9 mouse cellular contexts compared by ENCODE assay signal in genomic region chr13:59555613-59556192, GRCm38 (mm10). TPM values are rescaled to one million over a fixed set of nuclear protein-coding genes. Genes with fewer than 3 reads are reported as not detected.
DNase-seq lines count a peak whose midpoint lies in the region; ATAC-seq and TF ChIP-seq lines count a peak whose summit lies in the region.
"Had no signal": no experiment of that assay in that cellular context is flagged by ENCODE, and none has a peak within 500 bp of the region (broad histone marks: within the 10 kb centered on the region; RNA-seq: fewer than 3 reads in every experiment).

No protein-coding gene starts in this region.

- TF ChIP-seq POLR2A in limb, embryonic 14.5 days (IDR thresholded peaks at IDR 0.05; ENCODE audit: borderline replicate concordance, extremely low read depth, insufficient read depth, insufficient read length), result no peak

- peak overlapping the region; percentile 90 for H3K4me2 ChIP-seq in lung, embryonic 14.5 days
- no peak overlapping the region for H3K4me2 ChIP-seq in limb, embryonic 14.5 days (replicated peaks; ENCODE audit: low read depth, low read length, severe bottlenecking)
- H3K4me2 ChIP-seq in stomach, embryonic 14.5 days (replicated peaks; ENCODE audit: low read depth, low read length), result peak overlapping the region; percentile 85

- peak; percentile 39 for DNase-seq in cerebellum, adult 9-11 months
- no peak for DNase-seq in cerebellum, adult 11-12 months
- DNase-seq in lung, embryonic 14.5 days, result no peak
- DNase-seq in lung, postnatal 14 days, result no peak
- no peak for DNase-seq in limb, embryonic 14.5 days (ENCODE audit: low spot score)
- DNase-seq in MN1 (ENCODE audit: low spot score), result no peak
- DNase-seq in left cerebral cortex, postnatal 14 days (ENCODE audit: low spot score in 2 of 2), result no peak
- DNase-seq: adrenal gland, adult 2 months had no signal

- intact Hi-C loops in left cerebral cortex, postnatal 14 days (cut with DNase I), result no loop called here

- H3K27ac ChIP-seq in lung, embryonic 14.5 days (ENCODE audit: low read depth), result no peak overlapping the region
- H3K27ac ChIP-seq in limb, embryonic 14.5 days (replicated peaks; ENCODE audit: low read depth, low read length), result no peak overlapping the region
- H3K27ac ChIP-seq in stomach, embryonic 14.5 days (ENCODE audit: low read length), result no peak overlapping the region

- no peak for TF ChIP-seq CTCF in lung, embryonic 14.5 days (IDR thresholded peaks at IDR 0.05; ENCODE audit: low read depth)

- peaks cover 7% of the 10 kb centered on the region; the same call in 1 of the 2 replicates for H3K4me1 ChIP-seq in lung, embryonic 14.5 days (ENCODE audit: insufficient read depth)
- H3K4me1 ChIP-seq in limb, embryonic 14.5 days (ENCODE audit: control insufficient read depth, insufficient read depth, low read length), result peaks cover 6% of the 10 kb centered on the region
- 0 out of 2 replicates have a peak, but pooled peaks cover 15% of the 10 kb centered on the region for H3K4me1 ChIP-seq in stomach, embryonic 14.5 days (ENCODE audit: control insufficient read depth, insufficient read depth, low read length)

- peak overlapping the region; percentile 82 for H3K4me3 ChIP-seq in lung, embryonic 14.5 days (ENCODE audit: low read depth, low read length)
- 0 out of 2 replicates have a peak overlapping the region, but pooled peaks have one; percentile 74 for H3K4me3 ChIP-seq in limb, embryonic 14.5 days (replicated peaks; ENCODE audit: low read length)
- peak overlapping the region; percentile 81; the same call in 1 of the 2 replicates for H3K4me3 ChIP-seq in stomach, embryonic 14.5 days (ENCODE audit: low read depth, low read length)

- no peaks in the 10 kb centered on the region for H3K36me3 ChIP-seq in lung, embryonic 14.5 days (ENCODE audit: insufficient read depth)
- H3K36me3 ChIP-seq in limb, embryonic 14.5 days (ENCODE audit: control insufficient read depth, insufficient read depth, low read length), result no peaks in the 10 kb centered on the region
- H3K36me3 ChIP-seq in stomach, embryonic 14.5 days (ENCODE audit: control insufficient read depth, insufficient read depth, low read length), result no peaks in the 10 kb centered on the region

- 58% methylated on average over 8 of the region's 8 CpGs for WGBS in lung, embryonic 14.5 days
- WGBS in limb, embryonic 14.5 days, result 79% methylated on average over 8 of the region's 8 CpGs
- 59% methylated on average over 8 of the region's 8 CpGs for WGBS in stomach, embryonic 14.5 days

- H3K9ac ChIP-seq in lung, embryonic 14.5 days, result no peak overlapping the region
- no peak overlapping the region for H3K9ac ChIP-seq in limb, embryonic 14.5 days (ENCODE audit: low read depth, low read length, severe bottlenecking)
- no peak overlapping the region for H3K9ac ChIP-seq in stomach, embryonic 14.5 days (replicated peaks; ENCODE audit: low read depth, low read length)

- no peak for ATAC-seq in lung, embryonic 14.5 days (ENCODE audit: insufficient read depth)
- no peak for ATAC-seq in limb, embryonic 14.5 days (ENCODE audit: low FRiP score, low read depth)
- ATAC-seq in stomach, embryonic 14.5 days (ENCODE audit: insufficient number of reproducible peaks, insufficient read depth, low FRiP score, low read depth), result no peak

- H3K27me3 ChIP-seq in lung, embryonic 14.5 days (ENCODE audit: insufficient read depth, low read length), result no peaks in the 10 kb centered on the region
- no peaks in the 10 kb centered on the region for H3K27me3 ChIP-seq in limb, embryonic 14.5 days (ENCODE audit: control insufficient read depth, insufficient read depth, low read length)
- H3K27me3 ChIP-seq in stomach, embryonic 14.5 days (ENCODE audit: control insufficient read depth, insufficient read depth, low read length), result no peaks in the 10 kb centered on the region

- H3K9me3 ChIP-seq in lung, embryonic 14.5 days (ENCODE audit: low read depth, low read length), result no peaks in the 10 kb centered on the region
- H3K9me3 ChIP-seq in limb, embryonic 14.5 days (ENCODE audit: control insufficient read depth, low read length), result no peaks in the 10 kb centered on the region
- no peaks in the 10 kb centered on the region for H3K9me3 ChIP-seq in stomach, embryonic 14.5 days (ENCODE audit: control insufficient read depth, low read depth, low read length)

RNA-seq across cellular contexts. Expression of gene Agtpbp1, which starts 29.3 kb away (rescaled TPM):
- 18.2 and 22.7 TPM in 2 replicates for polyA plus RNA-seq in lung, embryonic 14.5 days (2014; fragmentation: Nextera tagmentation; extraction: Ambion mirVana)
- 13.7 and 13.9 TPM in 2 replicates for polyA plus RNA-seq in limb, embryonic 14.5 days (2012; rRNA removed)
- polyA plus RNA-seq in limb, embryonic 14.5 days (2014; fragmentation: Nextera tagmentation; extraction: Ambion mirVana), result 16.5 and 16.8 TPM in 2 replicates
- polyA plus RNA-seq in stomach, embryonic 14.5 days (2014; fragmentation: Nextera tagmentation; extraction: Ambion mirVana), result 27.6 and 28.8 TPM in 2 replicates
- total RNA-seq in left cerebral cortex, postnatal 14 days (2021), result 100 to 1,000 TPM; 326 to 365 TPM

RNA-seq across cellular contexts. Expression of gene Naa35, which starts 29.4 kb away (rescaled TPM):
- polyA plus RNA-seq in lung, embryonic 14.5 days (2014; fragmentation: Nextera tagmentation; extraction: Ambion mirVana), result 82.4 and 83.5 TPM in 2 replicates
- polyA plus RNA-seq in limb, embryonic 14.5 days (2012; rRNA removed), result 68.5 and 78.2 TPM in 2 replicates
- polyA plus RNA-seq in limb, embryonic 14.5 days (2014; fragmentation: Nextera tagmentation; extraction: Ambion mirVana), result 88.8 and 91.6 TPM in 2 replicates
- polyA plus RNA-seq in stomach, embryonic 14.5 days (2014; fragmentation: Nextera tagmentation; extraction: Ambion mirVana), result 82.4 and 99.1 TPM in 2 replicates
- 10 to 100 TPM; 89.8 to 98.0 TPM for total RNA-seq in left cerebral cortex, postnatal 14 days (2021)
